Mouse (Mus musculus): ENCODE data around the gene Rras.

Rras gene

DNA sequence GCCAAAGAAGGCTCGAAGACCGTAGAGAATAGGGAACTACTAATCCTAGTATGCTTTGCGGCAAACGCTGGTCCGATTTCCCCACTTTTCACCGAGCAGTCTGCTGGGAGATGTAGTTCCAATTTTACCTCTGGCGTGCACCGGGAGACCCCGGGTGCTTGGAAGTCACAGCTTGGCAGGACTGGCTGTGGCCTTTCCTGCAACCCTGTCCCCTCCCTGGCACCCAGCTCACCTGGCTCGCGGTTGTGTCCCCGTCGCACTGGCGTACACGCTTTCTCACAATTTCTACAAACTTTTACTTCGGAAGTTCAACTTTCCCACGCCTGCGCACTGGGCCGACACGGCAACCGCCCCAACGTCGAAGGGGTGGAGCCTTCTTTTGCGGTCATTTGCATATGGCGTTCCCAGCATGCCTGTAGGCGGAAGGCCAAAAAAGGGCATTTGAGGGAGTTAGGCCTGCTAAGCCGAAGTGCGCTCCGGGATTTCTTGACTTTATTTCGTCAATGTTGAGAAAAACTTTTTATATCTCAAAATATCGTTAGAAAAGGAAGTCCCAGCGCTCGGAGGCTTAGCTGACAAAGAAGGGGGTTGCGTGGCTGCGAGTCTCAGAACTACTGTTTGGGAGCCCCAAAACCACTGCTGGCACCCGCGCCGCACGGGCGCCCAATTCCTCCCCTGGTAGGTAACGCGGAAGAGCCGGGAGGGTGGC is 20.4 kb upstream of the Rras start, which contains the start of gene Irf3:
Irf3 (plus strand) TSS at position 418 of the 709 bp plus-strand sequence.
- H3K9me3 ChIP-seq (ENCODE audit: low read length) = no peaks in the 10 kb centered on the region
- peaks cover 88% of the 10 kb centered on the region for H3K4me1 ChIP-seq (replicated peaks; ENCODE audit: low read depth, low read length)
- no peak for TF ChIP-seq POU5F1 (IDR thresholded peaks at IDR 0.05; ENCODE audit: borderline replicate concordance, low read length)
- TF ChIP-seq CTCF (conservative IDR thresholded peaks at IDR 0.05; ENCODE audit: low read length) = no peak
- TF ChIP-seq NANOG (IDR thresholded peaks at IDR 0.05; ENCODE audit: borderline replicate concordance, low read length) = no peak
- H3K27me3 ChIP-seq (ENCODE audit: insufficient read depth, low read length) = no peaks in the 10 kb centered on the region
- H3K4me3 ChIP-seq (replicated peaks; ENCODE audit: low read length) = peak within 1 kb of the TSS; percentile 91
- peaks cover 71% of the 10 kb centered on the region for H3K36me3 ChIP-seq (ENCODE audit: insufficient read depth, low read length)

DNA sequence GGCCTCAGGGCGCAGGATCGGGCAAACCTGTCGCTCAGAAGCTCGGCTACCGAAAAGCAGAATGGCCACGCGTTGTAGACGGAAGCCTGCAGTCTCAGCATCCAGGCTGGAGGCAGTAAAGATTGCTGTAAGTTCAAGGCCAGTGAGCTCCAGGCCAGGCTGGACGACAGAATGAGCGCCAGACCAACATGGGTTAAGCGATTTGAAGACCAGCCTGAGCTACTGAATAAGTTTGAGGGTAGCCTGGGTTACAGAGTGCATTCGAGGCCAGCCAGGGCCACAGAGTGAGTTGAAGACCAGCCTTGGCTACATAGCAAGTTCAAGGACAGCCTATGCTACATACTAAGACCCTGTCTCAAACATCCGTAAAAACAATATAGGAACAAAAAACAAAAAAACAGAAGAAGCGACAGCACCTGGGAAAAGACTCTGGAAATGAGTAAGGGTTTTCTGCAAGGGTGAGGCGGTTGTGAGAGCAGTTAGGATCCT is 19.8 kb upstream of the Rras start:
- H3K27me3 ChIP-seq (ENCODE audit: insufficient read depth, low read length) = no peaks in the 10 kb centered on the region
- H3K4me3 ChIP-seq (replicated peaks; ENCODE audit: low read length) = peak overlapping the region; percentile 91
- peaks cover 85% of the 10 kb centered on the region for H3K4me1 ChIP-seq (replicated peaks; ENCODE audit: low read depth, low read length)
- no peaks in the 10 kb centered on the region for H3K9me3 ChIP-seq (ENCODE audit: low read length)
- H3K36me3 ChIP-seq (ENCODE audit: insufficient read depth, low read length) = peaks cover 71% of the 10 kb centered on the region
- TF ChIP-seq CTCF (conservative IDR thresholded peaks at IDR 0.05; ENCODE audit: low read length) (no peak), NANOG (IDR thresholded peaks at IDR 0.05; ENCODE audit: borderline replicate concordance, low read length) (no peak), POU5F1 (IDR thresholded peaks at IDR 0.05; ENCODE audit: borderline replicate concordance, low read length) (no peak)

DNA sequence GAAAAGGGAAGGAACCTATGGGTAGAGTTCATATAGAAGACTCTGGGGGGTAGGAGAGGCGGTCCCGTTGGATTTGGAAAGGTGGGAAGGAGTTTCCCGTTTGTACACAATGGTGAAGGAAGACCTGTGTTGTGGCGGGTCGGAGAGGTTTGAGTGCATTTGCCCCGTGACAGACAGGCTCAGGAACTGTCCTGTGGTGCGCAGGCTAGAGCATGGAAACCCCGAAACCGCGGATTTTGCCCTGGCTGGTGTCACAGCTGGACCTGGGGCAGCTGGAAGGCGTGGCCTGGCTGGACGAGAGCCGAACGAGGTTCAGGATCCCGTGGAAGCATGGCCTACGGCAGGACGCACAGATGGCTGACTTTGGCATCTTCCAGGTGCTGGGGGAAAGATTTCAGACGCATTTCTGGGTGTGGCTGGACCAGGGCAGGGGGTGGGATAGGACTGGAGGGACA is 19.2 kb upstream of the Rras start, which contains the start of gene Bcl2l12:
Bcl2l12 (minus strand) TSS at position 212 of the 455 bp plus-strand sequence.
- H3K36me3 ChIP-seq (ENCODE audit: insufficient read depth, low read length) = peaks cover 71% of the 10 kb centered on the region
- peaks cover 83% of the 10 kb centered on the region for H3K4me1 ChIP-seq (replicated peaks; ENCODE audit: low read depth, low read length)
- no peaks in the 10 kb centered on the region for H3K9me3 ChIP-seq (ENCODE audit: low read length)
- H3K4me3 ChIP-seq (replicated peaks; ENCODE audit: low read length) = peak within 1 kb of the TSS; percentile 91
- TF ChIP-seq NANOG (IDR thresholded peaks at IDR 0.05; ENCODE audit: borderline replicate concordance, low read length) (no peak), CTCF (conservative IDR thresholded peaks at IDR 0.05; ENCODE audit: low read length) (no peak), POU5F1 (IDR thresholded peaks at IDR 0.05; ENCODE audit: borderline replicate concordance, low read length) (no peak)
- H3K27me3 ChIP-seq (ENCODE audit: insufficient read depth, low read length) = no peaks in the 10 kb centered on the region

DNA sequence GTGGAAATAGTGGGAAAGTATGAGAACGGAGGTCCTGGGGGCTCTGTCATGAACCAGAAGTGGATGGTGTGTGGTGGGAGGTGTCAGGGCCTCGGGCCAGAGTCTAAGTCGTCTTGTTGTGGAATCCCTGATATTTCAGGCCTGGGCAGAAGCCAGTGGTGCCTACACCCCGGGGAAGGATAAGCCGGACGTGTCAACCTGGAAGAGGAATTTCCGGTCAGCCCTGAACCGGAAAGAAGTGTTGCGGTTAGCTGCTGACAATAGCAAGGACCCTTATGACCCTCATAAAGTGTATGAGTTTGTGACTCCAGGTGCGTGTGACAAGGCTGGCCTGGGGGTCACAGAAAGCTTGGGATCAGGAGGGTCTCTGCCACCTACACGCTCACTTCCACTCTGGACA is 18.0 kb upstream of the Rras start:
- Histone ChIP-seq H3K9me3 (ENCODE audit: low read length) (no peaks in the 10 kb centered on the region), H3K36me3 (ENCODE audit: insufficient read depth, low read length) (peaks cover 70% of the 10 kb centered on the region), H3K4me1 (replicated peaks; ENCODE audit: low read depth, low read length) (peaks cover 73% of the 10 kb centered on the region), H3K27me3 (ENCODE audit: insufficient read depth, low read length) (no peaks in the 10 kb centered on the region), H3K4me3 (replicated peaks; ENCODE audit: low read length) (peak overlapping the region; percentile 20; the same call in 1 of the 2 replicates)
- TF ChIP-seq POU5F1 (IDR thresholded peaks at IDR 0.05; ENCODE audit: borderline replicate concordance, low read length) (no peak), CTCF (conservative IDR thresholded peaks at IDR 0.05; ENCODE audit: low read length) (no peak), NANOG (IDR thresholded peaks at IDR 0.05; ENCODE audit: borderline replicate concordance, low read length) (no peak)

DNA sequence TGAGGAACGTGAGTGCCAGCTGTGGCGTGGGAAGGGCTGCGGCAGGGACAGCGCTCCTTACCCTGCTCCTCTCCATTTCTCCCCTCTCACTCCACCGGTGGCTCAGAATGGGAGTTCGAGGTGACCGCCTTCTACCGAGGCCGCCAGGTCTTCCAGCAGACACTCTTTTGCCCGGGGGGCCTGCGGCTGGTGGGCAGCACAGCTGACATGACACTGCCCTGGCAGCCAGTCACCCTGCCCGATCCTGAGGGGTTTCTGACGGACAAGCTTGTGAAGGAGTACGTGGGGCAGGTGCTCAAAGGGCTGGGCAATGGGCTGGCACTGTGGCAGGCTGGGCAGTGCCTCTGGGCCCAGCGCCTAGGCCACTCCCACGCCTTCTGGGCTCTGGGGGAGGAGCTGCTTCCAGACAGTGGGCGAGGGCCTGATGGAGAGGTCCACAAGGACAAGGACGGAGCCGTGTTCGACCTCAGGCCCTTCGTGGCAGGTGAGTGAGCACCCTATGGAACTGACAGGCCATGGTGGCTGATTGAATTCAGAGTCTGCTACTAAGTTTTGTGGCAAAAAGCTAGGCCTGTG is 17.1 kb upstream of the Rras start:
- H3K9me3 ChIP-seq (ENCODE audit: low read length) = no peaks in the 10 kb centered on the region
- H3K4me3 ChIP-seq (replicated peaks; ENCODE audit: low read length) = peak overlapping the region; percentile 20; the same call in 1 of the 2 replicates
- TF ChIP-seq CTCF (conservative IDR thresholded peaks at IDR 0.05; ENCODE audit: low read length) (no peak), NANOG (IDR thresholded peaks at IDR 0.05; ENCODE audit: borderline replicate concordance, low read length) (no peak), POU5F1 (IDR thresholded peaks at IDR 0.05; ENCODE audit: borderline replicate concordance, low read length) (no peak)
- peaks cover 69% of the 10 kb centered on the region for H3K36me3 ChIP-seq (ENCODE audit: insufficient read depth, low read length)
- peaks cover 69% of the 10 kb centered on the region for H3K4me1 ChIP-seq (replicated peaks; ENCODE audit: low read depth, low read length)
- no peaks in the 10 kb centered on the region for H3K27me3 ChIP-seq (ENCODE audit: insufficient read depth, low read length)

DNA sequence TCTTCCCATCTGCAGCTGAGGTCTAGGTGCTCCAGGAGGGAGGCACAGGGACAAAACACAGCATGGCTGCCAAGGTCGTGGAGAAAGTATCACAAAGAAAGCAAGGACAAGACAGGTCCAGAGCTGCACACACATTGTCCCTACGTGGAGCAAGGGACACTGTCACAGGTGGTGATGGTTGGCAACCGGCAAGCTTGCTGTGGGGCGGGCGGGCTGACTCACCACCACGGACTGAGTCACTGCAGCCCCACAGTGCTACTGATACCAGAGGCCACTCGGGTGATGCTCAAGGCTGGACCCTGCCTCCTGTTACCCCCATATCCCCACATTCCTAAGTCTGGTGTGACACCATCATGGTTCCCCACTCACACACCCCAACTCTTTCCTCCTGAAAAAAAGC is 15.3 kb upstream of the Rras start:
- Histone ChIP-seq H3K9me3 (ENCODE audit: low read length) (no peaks in the 10 kb centered on the region), H3K27me3 (ENCODE audit: insufficient read depth, low read length) (no peaks in the 10 kb centered on the region), H3K4me1 (replicated peaks; ENCODE audit: low read depth, low read length) (peaks cover 74% of the 10 kb centered on the region), H3K36me3 (ENCODE audit: insufficient read depth, low read length) (peaks cover 80% of the 10 kb centered on the region), H3K4me3 (replicated peaks; ENCODE audit: low read length) (no peak overlapping the region)
- no peak for TF ChIP-seq CTCF (conservative IDR thresholded peaks at IDR 0.05; ENCODE audit: low read length)
- TF ChIP-seq POU5F1 (IDR thresholded peaks at IDR 0.05; ENCODE audit: borderline replicate concordance, low read length) = no peak
- no peak for TF ChIP-seq NANOG (IDR thresholded peaks at IDR 0.05; ENCODE audit: borderline replicate concordance, low read length)

DNA sequence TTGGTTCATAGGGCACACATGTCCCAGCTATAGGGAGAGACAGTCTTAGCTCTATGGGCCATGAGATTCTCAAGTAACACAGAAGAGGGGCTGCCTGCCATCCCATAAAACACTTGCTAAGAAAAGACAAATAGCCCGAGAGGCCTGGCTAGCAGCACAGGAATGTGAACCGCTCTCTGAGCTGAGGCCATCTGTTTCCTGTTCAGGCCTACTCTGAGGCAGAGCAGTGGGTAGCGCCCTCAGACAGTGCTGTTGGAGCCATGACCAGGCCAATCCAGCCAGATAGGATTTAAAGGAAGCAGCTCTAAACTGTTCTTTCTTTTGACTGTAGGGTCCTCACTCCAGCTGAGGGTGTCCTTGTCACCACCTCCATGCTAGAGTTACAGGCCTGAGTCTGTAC is 13.2 kb upstream of the Rras start:
- H3K36me3 ChIP-seq (ENCODE audit: insufficient read depth, low read length) = peaks cover 98% of the 10 kb centered on the region
- TF ChIP-seq CTCF (conservative IDR thresholded peaks at IDR 0.05; ENCODE audit: low read length) (no peak), POU5F1 (IDR thresholded peaks at IDR 0.05; ENCODE audit: borderline replicate concordance, low read length) (no peak), NANOG (IDR thresholded peaks at IDR 0.05; ENCODE audit: borderline replicate concordance, low read length) (no peak)
- H3K27me3 ChIP-seq (ENCODE audit: insufficient read depth, low read length) = peaks cover 3% of the 10 kb centered on the region; the same call in 1 of the 2 replicates
- no peaks in the 10 kb centered on the region for H3K9me3 ChIP-seq (ENCODE audit: low read length)
- H3K4me1 ChIP-seq (replicated peaks; ENCODE audit: low read depth, low read length) = peaks cover 79% of the 10 kb centered on the region
- no peak overlapping the region for H3K4me3 ChIP-seq (replicated peaks; ENCODE audit: low read length)

DNA sequence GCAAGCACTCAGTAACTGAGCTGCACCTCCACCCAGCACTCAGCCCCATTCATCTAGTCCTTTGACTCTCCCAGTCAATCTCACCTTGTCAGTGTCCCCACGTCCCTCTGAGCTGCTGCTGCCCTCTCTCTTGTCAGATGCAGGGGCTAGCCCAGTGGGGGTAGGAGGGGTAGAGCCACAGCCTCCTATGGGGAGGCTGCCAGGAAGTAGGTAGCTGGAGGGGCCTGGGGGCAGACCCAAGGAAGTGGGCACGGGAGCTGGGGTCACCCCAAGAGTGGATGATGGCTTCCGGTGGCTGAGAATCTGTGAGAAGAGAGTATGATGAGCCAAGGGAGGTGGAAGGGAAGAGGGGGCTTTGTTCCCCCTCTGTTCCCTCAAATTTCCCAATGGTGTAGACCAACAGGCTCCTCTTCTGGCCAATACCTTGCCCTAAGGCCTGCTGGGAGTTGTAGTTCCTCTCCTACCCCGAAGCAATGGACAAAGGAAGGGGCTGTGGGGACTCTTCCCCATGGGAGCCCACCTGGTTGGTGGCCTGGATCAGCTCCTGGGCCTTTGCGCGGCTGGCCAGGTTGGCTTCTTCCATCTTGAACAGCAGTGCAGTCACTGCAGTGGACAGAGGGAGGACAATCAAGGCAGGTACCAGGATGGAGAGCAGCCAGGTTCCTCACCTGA is 12.3 kb upstream of the Rras start:
- Histone ChIP-seq H3K36me3 (ENCODE audit: insufficient read depth, low read length) (peaks cover 98% of the 10 kb centered on the region), H3K4me1 (replicated peaks; ENCODE audit: low read depth, low read length) (peaks cover 75% of the 10 kb centered on the region), H3K4me3 (replicated peaks; ENCODE audit: low read length) (no peak overlapping the region), H3K27me3 (ENCODE audit: insufficient read depth, low read length) (peaks cover 3% of the 10 kb centered on the region; the same call in 1 of the 2 replicates), H3K9me3 (ENCODE audit: low read length) (no peaks in the 10 kb centered on the region)
- TF ChIP-seq CTCF (conservative IDR thresholded peaks at IDR 0.05; ENCODE audit: low read length) (no peak), NANOG (IDR thresholded peaks at IDR 0.05; ENCODE audit: borderline replicate concordance, low read length) (no peak), POU5F1 (IDR thresholded peaks at IDR 0.05; ENCODE audit: borderline replicate concordance, low read length) (no peak)
